Mouse (Mus musculus): Measurements from ENCODE around the gene Slc28a3. TPM values are rescaled to one million over a fixed set of nuclear protein-coding genes. Genes with fewer than 3 reads are reported as not detected.

Gene Slc28a3
- polyA plus RNA-seq, 1 experiment from 2014 or later = not detected

GRCm38 (mm10) chr13:58511926-58512325 lies 98.8 kb downstream of the Slc28a3 start:
- Histone ChIP-seq H3K9ac (ENCODE audit: low read length) (no peak overlapping the region), H3K4me3 (ENCODE audit: low read depth, low read length) (no peak overlapping the region), H3K27me3 (ENCODE audit: control insufficient read depth, insufficient read depth, low read length) (no peaks in the 10 kb centered on the region), H3K27ac (ENCODE audit: low read depth, low read length) (no peak overlapping the region), H3K4me2 (ENCODE audit: low read depth, low read length, severe bottlenecking) (no peak overlapping the region), H3K4me1 (replicated peaks; ENCODE audit: control insufficient read depth, insufficient read depth, low read length) (no peaks in the 10 kb centered on the region), H3K9me3 (ENCODE audit: control insufficient read depth, low read length) (no peaks in the 10 kb centered on the region), H3K36me3 (ENCODE audit: control insufficient read depth, insufficient read depth, low read length) (no peaks in the 10 kb centered on the region)
- ATAC-seq (replicated peaks; ENCODE audit: low FRiP score) = no peak
- no peak for DNase-seq (ENCODE audit: low spot score)
- WGBS = 80% methylated on average over 2 of the region's 2 CpGs

GRCm38 (mm10) chr13:58511248-58511647 lies 99.4 kb downstream of the Slc28a3 start:
- no peak for ATAC-seq (replicated peaks; ENCODE audit: low FRiP score)
- H3K36me3 ChIP-seq (ENCODE audit: control insufficient read depth, insufficient read depth, low read length) = no peaks in the 10 kb centered on the region
- H3K9ac ChIP-seq (ENCODE audit: low read length) = no peak overlapping the region
- DNase-seq (ENCODE audit: low spot score) = no peak
- no peaks in the 10 kb centered on the region for H3K27me3 ChIP-seq (ENCODE audit: control insufficient read depth, insufficient read depth, low read length)
- no peak overlapping the region for H3K4me2 ChIP-seq (ENCODE audit: low read depth, low read length, severe bottlenecking)
- 89% methylated on average over 9 of the region's 9 CpGs for WGBS
- H3K4me1 ChIP-seq (replicated peaks; ENCODE audit: control insufficient read depth, insufficient read depth, low read length) = no peaks in the 10 kb centered on the region
- H3K9me3 ChIP-seq (ENCODE audit: control insufficient read depth, low read length) = no peaks in the 10 kb centered on the region
- H3K4me3 ChIP-seq (ENCODE audit: low read depth, low read length) = no peak overlapping the region
- no peak overlapping the region for H3K27ac ChIP-seq (ENCODE audit: low read depth, low read length)

GRCm38 (mm10) chr13:58509241-58509640 lies 101.4 kb downstream of the Slc28a3 start:
- H3K36me3 ChIP-seq (ENCODE audit: control insufficient read depth, insufficient read depth, low read length) = no peaks in the 10 kb centered on the region
- no peaks in the 10 kb centered on the region for H3K4me1 ChIP-seq (replicated peaks; ENCODE audit: control insufficient read depth, insufficient read depth, low read length)
- 68% methylated on average over 3 of the region's 3 CpGs for WGBS
- H3K27me3 ChIP-seq (ENCODE audit: control insufficient read depth, insufficient read depth, low read length) = no peaks in the 10 kb centered on the region
- no peak for DNase-seq (ENCODE audit: low spot score)
- no peak overlapping the region for H3K4me2 ChIP-seq (ENCODE audit: low read depth, low read length, severe bottlenecking)
- H3K9ac ChIP-seq (ENCODE audit: low read length) = no peak overlapping the region
- no peak overlapping the region for H3K4me3 ChIP-seq (ENCODE audit: low read depth, low read length)
- no peaks in the 10 kb centered on the region for H3K9me3 ChIP-seq (ENCODE audit: control insufficient read depth, low read length)
- no peak for ATAC-seq (replicated peaks; ENCODE audit: low FRiP score)
- H3K27ac ChIP-seq (ENCODE audit: low read depth, low read length) = no peak overlapping the region

GRCm38 (mm10) chr13:58503610-58504009 lies 107.1 kb downstream of the Slc28a3 start:
- H3K9me3 ChIP-seq (ENCODE audit: control insufficient read depth, low read length) = no peaks in the 10 kb centered on the region
- 89% methylated on average over 2 of the region's 2 CpGs for WGBS
- no peak overlapping the region for H3K9ac ChIP-seq (ENCODE audit: low read length)
- H3K4me2 ChIP-seq (ENCODE audit: low read depth, low read length, severe bottlenecking) = no peak overlapping the region
- DNase-seq (ENCODE audit: low spot score) (no peak), ATAC-seq (replicated peaks; ENCODE audit: low FRiP score) (no peak)
- H3K4me3 ChIP-seq (ENCODE audit: low read depth, low read length) = no peak overlapping the region
- no peaks in the 10 kb centered on the region for H3K27me3 ChIP-seq (ENCODE audit: control insufficient read depth, insufficient read depth, low read length)
- H3K4me1 ChIP-seq (replicated peaks; ENCODE audit: control insufficient read depth, insufficient read depth, low read length) = no peaks in the 10 kb centered on the region
- no peak overlapping the region for H3K27ac ChIP-seq (ENCODE audit: low read depth, low read length)
- H3K36me3 ChIP-seq (ENCODE audit: control insufficient read depth, insufficient read depth, low read length) = no peaks in the 10 kb centered on the region

GRCm38 (mm10) chr13:58497809-58498208 lies 112.9 kb downstream of the Slc28a3 start:
- no peak overlapping the region for H3K4me3 ChIP-seq (ENCODE audit: low read depth, low read length)
- 0 out of 2 replicates have a peak, but pooled peaks cover 2% of the 10 kb centered on the region for H3K4me1 ChIP-seq (replicated peaks; ENCODE audit: control insufficient read depth, insufficient read depth, low read length)
- H3K9ac ChIP-seq (ENCODE audit: low read length) = no peak overlapping the region
- H3K27ac ChIP-seq (ENCODE audit: low read depth, low read length) = no peak overlapping the region
- no peaks in the 10 kb centered on the region for H3K27me3 ChIP-seq (ENCODE audit: control insufficient read depth, insufficient read depth, low read length)
- no peaks in the 10 kb centered on the region for H3K36me3 ChIP-seq (ENCODE audit: control insufficient read depth, insufficient read depth, low read length)
- ATAC-seq (replicated peaks; ENCODE audit: low FRiP score) (no peak), DNase-seq (ENCODE audit: low spot score) (no peak)
- H3K4me2 ChIP-seq (ENCODE audit: low read depth, low read length, severe bottlenecking) = no peak overlapping the region
- WGBS = 85% methylated on average over 12 of the region's 12 CpGs
- no peaks in the 10 kb centered on the region for H3K9me3 ChIP-seq (ENCODE audit: control insufficient read depth, low read length)

Other genes with a start within 250 kb of the Slc28a3 start
- gene 2210016F16Rik, start 225.7 kb downstream of the Slc28a3 start, polyA plus RNA-seq (2014; fragmentation: Nextera tagmentation; extraction: Ambion mirVana) = 27.6 and 30.7 TPM in 2 replicates
- gene Rmi1, start 208.6 kb downstream of the Slc28a3 start, polyA plus RNA-seq (2014; fragmentation: Nextera tagmentation; extraction: Ambion mirVana) = 35.9 and 40.9 TPM in 2 replicates
- gene Hnrnpk, start 207.5 kb downstream of the Slc28a3 start, polyA plus RNA-seq (2014; fragmentation: Nextera tagmentation; extraction: Ambion mirVana) = 2,577 and 2,646 TPM in 2 replicates
- gene Ntrk2, start 195.7 kb upstream of the Slc28a3 start, polyA plus RNA-seq (2014; fragmentation: Nextera tagmentation; extraction: Ambion mirVana) = 45.0 and 45.6 TPM in 2 replicates

Data from forebrain, embryonic 11.5 days (tissue).